Mouse (Mus musculus) brain, adult 10 weeks (tissue): ENCODE data around the gene Chia1. TPM values are rescaled to one million over a fixed set of nuclear protein-coding genes. Genes with fewer than 3 reads are reported as not detected.

Experiments
- polyA plus RNA-seq: library from polyadenylated mRNA; stranded (reverse); fragments of 350-450 nt; fragmentation: Illumina TruSeq; extraction: RNeasy Lipid Tissue Mini Kit (QIAGEN cat#74804); gene quantifications from one replicate; pipeline ENCODE4 v1.2.3, GENCODE M21; 2015; ENCODE audit warnings: low read depth, low replicate concordance

Gene Chia1
- 2.3 TPM for polyA plus RNA-seq

DNA sequence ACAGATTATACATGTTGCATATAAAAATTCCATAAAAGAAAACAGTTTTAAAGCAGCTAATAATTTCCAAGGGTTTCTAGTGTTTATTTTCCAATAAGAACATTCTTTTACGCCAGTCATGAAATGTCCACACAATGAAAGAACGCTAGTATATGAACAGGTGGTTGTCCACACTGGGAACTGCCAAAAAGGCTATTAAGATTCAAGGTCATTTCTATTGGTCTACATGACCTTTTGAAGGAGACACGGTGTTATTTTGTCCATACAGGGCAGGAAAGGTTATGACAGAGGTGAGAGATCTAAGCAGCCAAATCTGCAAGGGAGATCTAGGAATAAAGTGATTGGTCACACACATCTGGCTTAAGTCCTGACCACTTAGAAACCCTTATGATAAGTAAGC is at the start of gene Chia1:
Gene Chia1, plus strand, starts transcription at position 301 of the 400 bp plus-strand sequence.

DNA sequence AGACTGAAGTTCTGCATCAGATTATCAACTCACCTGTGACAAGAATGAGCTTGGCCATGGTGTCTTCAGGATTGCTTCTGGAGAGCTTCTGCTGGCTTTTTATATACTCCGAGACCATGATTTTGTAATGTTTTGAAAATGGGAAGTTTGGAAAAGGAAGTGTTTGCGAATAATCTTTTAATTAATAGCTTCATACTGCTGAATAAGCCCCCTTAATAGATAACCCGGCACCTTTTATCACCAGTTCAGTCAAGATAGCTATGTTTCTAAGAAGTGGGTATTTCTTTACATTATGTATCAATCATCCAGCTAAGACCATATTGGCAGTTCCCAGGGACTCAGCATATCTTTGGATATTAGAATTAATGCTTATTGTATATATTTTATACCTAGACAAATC is 54.4 kb downstream of the Chia1 start, which contains the start of gene Chil3:
Gene Chil3, minus strand, starts transcription at position 101 of the 400 bp plus-strand sequence.

Other genes with a start within 250 kb of the Chia1 start
- gene Adora3, start 242.4 kb upstream of the Chia1 start, polyA plus RNA-seq = 1.6 TPM
- not detected for gene Tmigd3, start 242.3 kb upstream of the Chia1 start, polyA plus RNA-seq
- gene I830077J02Rik, start 180.6 kb upstream of the Chia1 start, polyA plus RNA-seq = 2.8 TPM
- gene Wdr77, start 153.9 kb upstream of the Chia1 start, polyA plus RNA-seq = 44.4 TPM
- 553 TPM for gene Atp5f1, start 153.1 kb upstream of the Chia1 start, polyA plus RNA-seq
- 5.3 TPM for gene Ovgp1, start 139.5 kb upstream of the Chia1 start, polyA plus RNA-seq
- gene Pifo, start 98.6 kb upstream of the Chia1 start, polyA plus RNA-seq = 3.2 TPM
- gene Chil5, start 80.4 kb upstream of the Chia1 start, polyA plus RNA-seq = not detected
- gene Chil3, start 54.3 kb downstream of the Chia1 start, polyA plus RNA-seq = 0.73 TPM
- not detected for gene Chil4, start 106.3 kb downstream of the Chia1 start, polyA plus RNA-seq